In the genomic region with DNA sequence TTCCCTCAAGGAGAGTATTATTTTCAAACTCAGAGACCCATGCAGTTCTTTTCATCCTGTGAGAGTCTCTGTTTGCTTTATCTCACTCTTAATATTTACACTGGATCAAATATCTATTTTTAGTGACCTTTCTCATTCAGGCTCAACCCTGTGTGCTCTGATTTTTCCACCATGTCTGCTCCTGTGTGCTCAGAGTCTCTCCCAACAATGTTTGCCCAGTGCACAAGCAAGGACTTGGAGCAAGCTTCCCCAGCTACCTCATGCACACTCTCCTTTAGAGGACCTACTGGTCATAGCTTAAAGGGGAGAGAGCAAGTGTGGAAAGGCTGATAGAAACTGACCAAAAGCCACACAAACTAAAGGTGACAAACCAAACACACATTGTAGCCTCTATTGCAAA, we compare ENCODE assay signal across 21 mouse cellular contexts.
"Had no signal": no experiment of that assay in that cellular context is flagged by ENCODE, and none has a peak within 500 bp of the region (broad histone marks: within the 10 kb centered on the region; RNA-seq: fewer than 3 reads in every experiment).

No protein-coding gene starts in this region.

- H3K4me3 ChIP-seq: layer of hippocampus, adult 2 months; limb, embryonic 10.5 days; limb, embryonic 13.5 days; midbrain, embryonic 12.5 days; midbrain, embryonic 15.5 days; neural tube, embryonic 12.5 days; neural tube, embryonic 15.5 days had no signal

- H3K27me3 ChIP-seq: limb, embryonic 13.5 days; midbrain, embryonic 12.5 days; midbrain, embryonic 15.5 days; neural tube, embryonic 12.5 days; neural tube, embryonic 15.5 days had no signal

- H3K27ac ChIP-seq: layer of hippocampus, adult 2 months; limb, embryonic 10.5 days; limb, embryonic 13.5 days; liver, embryonic 14.5 days; macrophage; midbrain, embryonic 12.5 days; midbrain, embryonic 15.5 days; neural tube, embryonic 12.5 days; neural tube, embryonic 15.5 days had no signal

- H3K36me3 ChIP-seq: limb, embryonic 10.5 days; limb, embryonic 13.5 days; midbrain, embryonic 12.5 days; midbrain, embryonic 15.5 days; neural tube, embryonic 12.5 days; neural tube, embryonic 15.5 days had no signal

- H3K9ac ChIP-seq: limb, embryonic 13.5 days; liver, embryonic 14.5 days; midbrain, embryonic 12.5 days; midbrain, embryonic 15.5 days; neural tube, embryonic 12.5 days; neural tube, embryonic 15.5 days had no signal

- ATAC-seq: inflammation-experienced regulatory T-cells, adult 6 months had no signal

- H3K4me2 ChIP-seq: limb, embryonic 13.5 days; midbrain, embryonic 12.5 days; midbrain, embryonic 15.5 days; neural tube, embryonic 12.5 days; neural tube, embryonic 15.5 days had no signal

- DNase-seq: kidney, adult 11 months; kidney, adult 8-10 months; kidney, postnatal 25 days; layer of hippocampus, adult 9-11 months; liver; lung, adult 2 months; lung, postnatal 10 days; right cerebral cortex, adult 18-20 months; right cerebral cortex, postnatal 14 days; right cerebral cortex, postnatal 4 days; thymus, postnatal 25 days had no signal

- H3K9me3 ChIP-seq: limb, embryonic 10.5 days; limb, embryonic 13.5 days; midbrain, embryonic 12.5 days; midbrain, embryonic 15.5 days; neural tube, embryonic 12.5 days; neural tube, embryonic 15.5 days had no signal
